Mouse (Mus musculus) mouse embryonic stem cell (cell line): ENCODE results near the gene Dnajb5.
"Not testable (repeated sequence)": the region's sequence is repeated elsewhere in the genome, so short reads cannot be mapped to it uniquely, and the experiment has no call there.

Source experiments
- in situ Hi-C, 2 experiments: fragments of 300-500 bp; cut with MboI; formaldehyde crosslinking; loops; 1 replicate in 1 of 2; 3 replicates in 1 of 2; pipeline ENCODE4 v1.14.3; 2019 to 2020; ENCODE audit warnings: low sequenced_read_pairs in 2 of 2, low pct_unique_long_range_greater_than_20kb in 1 of 2, mixed read lengths in 1 of 2; ENCODE audit not compliant: unreplicated experiment in 1 of 2

Gene Dnajb5

GRCm38 (mm10) chr4:42957306-42957705 is 7.7 kb downstream of the Dnajb5 start:
- in situ Hi-C loops: no loop called here

- in situ Hi-C loops: no loop called here
Observed at GRCm38 (mm10) chr4:42957979-42958378, 8.4 kb downstream of the Dnajb5 start.

- in situ Hi-C loops: no loop called here
Observed at GRCm38 (mm10) chr4:42958942-42959341, 9.3 kb downstream of the Dnajb5 start.

- in situ Hi-C loops: no loop called here
Observed at GRCm38 (mm10) chr4:42959382-42959781, 9.8 kb downstream of the Dnajb5 start.

GRCm38 (mm10) chr4:42961592-42961991 is 12.0 kb downstream of the Dnajb5 start:
- in situ Hi-C loops: loop anchor here (5.0 kb wide), 2 partner anchors 84 to 89 kb away; partner anchors contain the start of gene Fam205c (in 1 of the 2)

GRCm38 (mm10) chr4:42963480-42963879 is 13.9 kb downstream of the Dnajb5 start:
- in situ Hi-C loops: loop anchor here (5.0 kb wide), 2 partner anchors 86 to 91 kb away; partner anchors contain the start of gene Fam205c (in 1 of the 2)

GRCm38 (mm10) chr4:42965039-42965719 is 15.6 kb downstream of the Dnajb5 start:
- in situ Hi-C loops: no loop called here

GRCm38 (mm10) chr4:42969304-42969703 is 19.7 kb downstream of the Dnajb5 start, which contains the start of gene 1700022I11Rik:
1700022I11Rik (plus strand) TSS chr4:42969604.
- in situ Hi-C loops: no loop called here

- in situ Hi-C loops: no loop called here
Observed at GRCm38 (mm10) chr4:42972952-42973351, 23.3 kb downstream of the Dnajb5 start.

GRCm38 (mm10) chr4:42973868-42974267 is 24.3 kb downstream of the Dnajb5 start:
- in situ Hi-C loops: no loop called here

GRCm38 (mm10) chr4:42978062-42978461 is 28.4 kb downstream of the Dnajb5 start:
- in situ Hi-C loops: no loop called here

GRCm38 (mm10) chr4:42980467-42980866 is 30.9 kb downstream of the Dnajb5 start:
- in situ Hi-C loops: not testable (repeated sequence)

GRCm38 (mm10) chr4:42988296-42988695 is 38.7 kb downstream of the Dnajb5 start:
- in situ Hi-C loops: no loop called here

- in situ Hi-C loops: no loop called here
Observed at GRCm38 (mm10) chr4:42998022-42998421, 48.4 kb downstream of the Dnajb5 start.

- in situ Hi-C loops: no loop called here
Observed at GRCm38 (mm10) chr4:42999451-43000140, 50.0 kb downstream of the Dnajb5 start.

GRCm38 (mm10) chr4:43000141-43000986 is 50.8 kb downstream of the Dnajb5 start, which contains the start of gene Vcp:
Vcp (minus strand) TSS chr4:43000507.
- in situ Hi-C loops: not testable (repeated sequence)

GRCm38 (mm10) chr4:43001272-43001671 is 51.7 kb downstream of the Dnajb5 start:
- in situ Hi-C loops: no loop called here

GRCm38 (mm10) chr4:43002756-43003439 is 53.3 kb downstream of the Dnajb5 start:
- in situ Hi-C loops: no loop called here
